Mouse (Mus musculus): ENCODE measurements around the gene Slc2a3.

GRCm38 (mm10) chr6:122810022-122810614 is 8.7 kb upstream of the Slc2a3 start:
- TF ChIP-seq FLI1 (IDR thresholded peaks at IDR 0.05; ENCODE audit: low read length) (no peak), GATA1 (IDR thresholded peaks at IDR 0.05; ENCODE audit: borderline replicate concordance, low read length) (no peak)

All from megakaryocyte, embryonic 14.5 days (primary cell).